Mouse (Mus musculus): ENCODE results near the gene Hba-a1. TPM values are rescaled to one million over a fixed set of nuclear protein-coding genes. Genes with fewer than 3 reads are reported as not detected.
"Not testable (repeated sequence)": the region's sequence is repeated elsewhere in the genome, so short reads cannot be mapped to it uniquely, and the experiment has no call there.

Gene Hba-a1
- 4,954 and 6,566 TPM in 2 replicates for polyA plus RNA-seq (2016; fragmentation: Nextera tagmentation; extraction: Ambion mirVana)

- H3K4me3 ChIP-seq, H3K36me3 ChIP-seq, H3K27ac ChIP-seq, H3K9me3 ChIP-seq, H3K4me1 ChIP-seq: not testable (repeated sequence)
- peaks cover 53% of the 10 kb centered on the region for H3K27me3 ChIP-seq (ENCODE audit: insufficient read depth, poor library complexity, severe bottlenecking)
- DNase-seq (ENCODE audit: low spot score): peak; percentile 69
- WGBS: 47% methylated on average over 1 of the region's 5 CpGs
Observed at GRCm38 (mm10) chr11:32283091-32283777, at the start of gene Hba-a1. TSS of gene Hba-a1 (plus strand) at chr11:32283511.

GRCm38 (mm10) chr11:32233895-32234294, 49.4 kb upstream of the Hba-a1 start:
- no peaks in the 10 kb centered on the region for H3K9me3 ChIP-seq
- peaks cover 89% of the 10 kb centered on the region for H3K36me3 ChIP-seq
- H3K27ac ChIP-seq: no peak overlapping the region
- H3K4me3 ChIP-seq: no peak overlapping the region
- no peaks in the 10 kb centered on the region for H3K27me3 ChIP-seq (ENCODE audit: insufficient read depth, poor library complexity, severe bottlenecking)
- 81% methylated on average over 3 of the region's 3 CpGs for WGBS
- DNase-seq (ENCODE audit: low spot score): no peak
- 0 out of 2 replicates have a peak, but pooled peaks cover 4% of the 10 kb centered on the region for H3K4me1 ChIP-seq

GRCm38 (mm10) chr11:32234816-32235485, 48.4 kb upstream of the Hba-a1 start:
- peaks cover 87% of the 10 kb centered on the region for H3K36me3 ChIP-seq
- H3K27ac ChIP-seq: no peak overlapping the region
- WGBS: 81% methylated on average over 6 of the region's 6 CpGs
- no peaks in the 10 kb centered on the region for H3K27me3 ChIP-seq (ENCODE audit: insufficient read depth, poor library complexity, severe bottlenecking)
- H3K9me3 ChIP-seq: no peaks in the 10 kb centered on the region
- no peak overlapping the region for H3K4me3 ChIP-seq
- DNase-seq (ENCODE audit: low spot score): no peak
- H3K4me1 ChIP-seq: 0 out of 2 replicates have a peak, but pooled peaks cover 4% of the 10 kb centered on the region

- no peak overlapping the region for H3K4me3 ChIP-seq
- H3K27me3 ChIP-seq (ENCODE audit: insufficient read depth, poor library complexity, severe bottlenecking): no peaks in the 10 kb centered on the region
- no peak overlapping the region for H3K27ac ChIP-seq
- 0 out of 2 replicates have a peak, but pooled peaks cover 4% of the 10 kb centered on the region for H3K4me1 ChIP-seq
- no peak for DNase-seq (ENCODE audit: low spot score)
- 64% methylated on average over 3 of the region's 3 CpGs for WGBS
- H3K36me3 ChIP-seq: peaks cover 87% of the 10 kb centered on the region
- H3K9me3 ChIP-seq: no peaks in the 10 kb centered on the region
Observed at GRCm38 (mm10) chr11:32235646-32236045, 47.7 kb upstream of the Hba-a1 start.

- no peak overlapping the region for H3K27ac ChIP-seq
- WGBS: 82% methylated on average over 2 of the region's 2 CpGs
- H3K27me3 ChIP-seq (ENCODE audit: insufficient read depth, poor library complexity, severe bottlenecking): no peaks in the 10 kb centered on the region
- H3K36me3 ChIP-seq: peaks cover 87% of the 10 kb centered on the region
- 0 out of 2 replicates have a peak, but pooled peaks cover 4% of the 10 kb centered on the region for H3K4me1 ChIP-seq
- no peak overlapping the region for H3K4me3 ChIP-seq
- DNase-seq (ENCODE audit: low spot score): no peak
- no peaks in the 10 kb centered on the region for H3K9me3 ChIP-seq
Observed at GRCm38 (mm10) chr11:32236132-32236531, 47.2 kb upstream of the Hba-a1 start.

GRCm38 (mm10) chr11:32236712-32237410, 46.5 kb upstream of the Hba-a1 start:
- Histone ChIP-seq H3K36me3 (peaks cover 87% of the 10 kb centered on the region), H3K4me3 (no peak overlapping the region), H3K9me3 (no peaks in the 10 kb centered on the region), H3K27me3 (ENCODE audit: insufficient read depth, poor library complexity, severe bottlenecking) (no peaks in the 10 kb centered on the region), H3K27ac (no peak overlapping the region), H3K4me1 (0 out of 2 replicates have a peak, but pooled peaks cover 4% of the 10 kb centered on the region)
- DNase-seq (ENCODE audit: low spot score): no peak
- WGBS: 56% methylated on average over 9 of the region's 9 CpGs

- H3K4me1 ChIP-seq: 0 out of 2 replicates have a peak, but pooled peaks cover 4% of the 10 kb centered on the region
- no peak overlapping the region for H3K4me3 ChIP-seq
- no peaks in the 10 kb centered on the region for H3K27me3 ChIP-seq (ENCODE audit: insufficient read depth, poor library complexity, severe bottlenecking)
- H3K36me3 ChIP-seq: peaks cover 85% of the 10 kb centered on the region
- H3K27ac ChIP-seq: no peak overlapping the region
- 84% methylated on average over 3 of the region's 3 CpGs for WGBS
- no peaks in the 10 kb centered on the region for H3K9me3 ChIP-seq
- DNase-seq (ENCODE audit: low spot score): no peak
Observed at GRCm38 (mm10) chr11:32237411-32237795, 45.9 kb upstream of the Hba-a1 start.

GRCm38 (mm10) chr11:32238093-32238860, 45.0 kb upstream of the Hba-a1 start:
- H3K36me3 ChIP-seq: peaks cover 78% of the 10 kb centered on the region
- H3K4me3 ChIP-seq: no peak overlapping the region
- H3K9me3 ChIP-seq: no peaks in the 10 kb centered on the region
- no peak for DNase-seq (ENCODE audit: low spot score)
- no peak overlapping the region for H3K27ac ChIP-seq
- WGBS: 61% methylated on average over 5 of the region's 5 CpGs
- H3K27me3 ChIP-seq (ENCODE audit: insufficient read depth, poor library complexity, severe bottlenecking): no peaks in the 10 kb centered on the region
- peaks cover 9% of the 10 kb centered on the region; the same call in 1 of the 2 replicates for H3K4me1 ChIP-seq

- H3K4me3 ChIP-seq: no peak overlapping the region
- H3K9me3 ChIP-seq: no peaks in the 10 kb centered on the region
- peak overlapping the region; percentile 16; the same call in 1 of the 2 replicates for H3K27ac ChIP-seq
- peaks cover 19% of the 10 kb centered on the region; the same call in 1 of the 2 replicates for H3K4me1 ChIP-seq
- H3K27me3 ChIP-seq (ENCODE audit: insufficient read depth, poor library complexity, severe bottlenecking): no peaks in the 10 kb centered on the region
- peaks cover 64% of the 10 kb centered on the region for H3K36me3 ChIP-seq
- DNase-seq (ENCODE audit: low spot score): no peak
Observed at GRCm38 (mm10) chr11:32241391-32241790, 41.9 kb upstream of the Hba-a1 start.

- Histone ChIP-seq H3K36me3 (peaks cover 62% of the 10 kb centered on the region), H3K27me3 (ENCODE audit: insufficient read depth, poor library complexity, severe bottlenecking) (no peaks in the 10 kb centered on the region), H3K27ac (peak overlapping the region; percentile 76; the same call in 1 of the 2 replicates), H3K4me1 (peaks cover 16% of the 10 kb centered on the region; the same call in 1 of the 2 replicates), H3K4me3 (no peak overlapping the region), H3K9me3 (no peaks in the 10 kb centered on the region)
- no peak for DNase-seq (ENCODE audit: low spot score)
- WGBS: 86% methylated on average over 3 of the region's 3 CpGs
Observed at GRCm38 (mm10) chr11:32242209-32242608, 41.1 kb upstream of the Hba-a1 start.

GRCm38 (mm10) chr11:32243205-32243955, 39.9 kb upstream of the Hba-a1 start:
- H3K27ac ChIP-seq: peak overlapping the region; percentile 76; the same call in 1 of the 2 replicates
- peaks cover 62% of the 10 kb centered on the region for H3K36me3 ChIP-seq
- no peak overlapping the region for H3K4me3 ChIP-seq
- 55% methylated on average over 7 of the region's 7 CpGs for WGBS
- no peaks in the 10 kb centered on the region for H3K27me3 ChIP-seq (ENCODE audit: insufficient read depth, poor library complexity, severe bottlenecking)
- peaks cover 16% of the 10 kb centered on the region; the same call in 1 of the 2 replicates for H3K4me1 ChIP-seq
- DNase-seq (ENCODE audit: low spot score): no peak
- H3K9me3 ChIP-seq: no peaks in the 10 kb centered on the region

- Histone ChIP-seq H3K27ac (peak overlapping the region; percentile 76), H3K27me3 (ENCODE audit: insufficient read depth, poor library complexity, severe bottlenecking) (no peaks in the 10 kb centered on the region), H3K9me3 (no peaks in the 10 kb centered on the region), H3K4me3 (no peak overlapping the region), H3K36me3 (peaks cover 59% of the 10 kb centered on the region), H3K4me1 (peaks cover 16% of the 10 kb centered on the region; the same call in 1 of the 2 replicates)
- no peak for DNase-seq (ENCODE audit: low spot score)
- 83% methylated on average over 3 of the region's 3 CpGs for WGBS
Observed at GRCm38 (mm10) chr11:32244064-32244463, 39.2 kb upstream of the Hba-a1 start.

All from heart, embryonic 10.5 days (tissue).